Mouse (Mus musculus): ENCODE measurements around the gene Tmem52b.
"Not testable (repeated sequence)": the region's sequence is repeated elsewhere in the genome, so short reads cannot be mapped to it uniquely, and the experiment has no call there.

Tmem52b gene

DNA sequence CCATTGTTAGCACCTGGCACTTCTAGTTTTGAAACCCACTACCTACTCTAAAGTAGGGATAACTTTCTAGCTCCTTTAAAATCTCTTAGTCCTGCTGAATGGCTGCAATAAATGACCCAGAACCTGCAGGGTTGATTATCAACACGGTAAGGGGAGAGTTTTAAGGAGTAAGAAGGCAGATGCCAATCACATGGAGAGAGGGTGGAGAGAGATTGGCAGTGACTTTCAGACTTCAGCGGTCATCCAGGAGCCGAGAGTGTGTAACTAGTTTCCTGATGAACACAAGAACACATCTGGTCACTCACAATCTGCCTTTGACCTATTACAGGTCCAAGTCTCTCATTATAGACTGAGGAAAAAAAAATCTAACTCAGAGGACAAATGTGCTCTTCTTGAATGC, at the start of gene Tmem52b:
Gene Tmem52b (plus strand): TSS at position 189 of the 400 bp plus-strand sequence.
- no peak for DNase-seq

DNA sequence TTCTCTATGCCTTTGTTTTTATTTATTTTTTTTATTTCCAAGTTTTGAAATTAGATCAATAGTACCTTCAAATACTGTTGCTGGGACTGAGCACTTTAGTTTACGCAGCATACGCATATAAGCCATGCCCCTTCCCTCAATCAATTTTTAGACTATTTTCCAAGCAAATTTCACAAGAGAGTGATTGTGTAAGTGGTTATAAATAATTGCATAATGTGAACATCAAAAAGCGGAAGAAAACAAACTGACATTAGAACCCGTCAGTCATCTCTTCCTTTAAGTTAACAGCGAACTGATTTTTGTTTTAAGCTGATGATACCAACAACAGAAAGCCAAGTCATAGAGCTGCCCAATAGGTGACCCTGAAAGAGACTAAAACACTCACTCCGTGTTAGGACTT, 41.0 kb upstream of the Tmem52b start:
- no peak for DNase-seq

DNA sequence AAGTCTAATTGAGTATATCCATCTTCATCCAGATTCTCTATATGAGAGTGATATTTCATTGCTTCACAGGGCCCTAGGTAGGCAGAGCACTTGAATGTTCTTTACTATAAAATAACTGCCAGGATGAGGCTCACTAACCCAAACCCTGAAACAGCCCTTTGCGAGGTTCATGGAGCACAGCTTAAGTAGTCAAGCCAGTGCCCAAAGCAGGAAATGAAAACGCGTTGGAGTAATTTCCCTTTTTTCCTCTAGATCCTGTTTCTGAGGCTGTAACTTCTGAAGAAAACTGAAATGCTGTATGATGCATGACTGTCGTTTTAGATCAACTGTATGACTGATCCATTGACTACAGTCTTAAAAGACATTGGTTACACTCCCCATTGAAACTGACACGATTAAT, 39.7 kb upstream of the Tmem52b start:
- no peak for DNase-seq

DNA sequence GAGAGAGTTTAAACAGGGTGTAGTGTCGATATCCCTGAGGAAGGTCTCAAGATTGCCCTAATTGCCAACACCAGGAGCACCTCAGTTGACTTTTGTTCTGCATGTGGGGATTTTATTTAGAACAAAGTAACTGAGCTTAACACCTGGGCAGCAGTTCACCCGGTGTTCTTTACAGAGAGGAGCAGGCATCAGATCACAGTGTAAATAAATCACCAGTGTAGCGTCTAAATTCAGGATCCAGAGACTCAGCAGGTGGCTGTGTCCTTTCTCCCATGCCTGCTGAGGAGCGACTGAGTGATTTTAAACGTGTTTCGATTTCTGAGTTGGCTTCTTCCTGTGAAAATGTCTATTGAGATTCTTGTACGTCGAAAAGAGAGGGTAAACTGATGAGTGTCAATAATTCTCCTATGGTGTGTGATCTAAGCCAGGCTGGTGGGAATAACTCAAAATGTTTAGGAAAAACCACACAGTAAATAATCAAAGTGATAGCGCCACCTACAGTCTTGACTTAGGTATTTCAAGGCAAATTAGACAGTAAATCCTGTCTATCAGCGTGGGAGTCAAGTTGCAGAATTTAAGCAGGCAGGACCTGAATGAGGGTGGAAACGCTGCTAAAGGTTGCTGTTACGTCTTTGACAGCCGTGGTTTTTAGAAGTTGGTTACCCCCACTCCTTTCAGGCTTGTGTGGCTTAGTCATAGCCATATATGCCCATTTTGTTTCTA, 35.8 kb upstream of the Tmem52b start:
- DNase-seq = peak; percentile 25 to 29

DNA sequence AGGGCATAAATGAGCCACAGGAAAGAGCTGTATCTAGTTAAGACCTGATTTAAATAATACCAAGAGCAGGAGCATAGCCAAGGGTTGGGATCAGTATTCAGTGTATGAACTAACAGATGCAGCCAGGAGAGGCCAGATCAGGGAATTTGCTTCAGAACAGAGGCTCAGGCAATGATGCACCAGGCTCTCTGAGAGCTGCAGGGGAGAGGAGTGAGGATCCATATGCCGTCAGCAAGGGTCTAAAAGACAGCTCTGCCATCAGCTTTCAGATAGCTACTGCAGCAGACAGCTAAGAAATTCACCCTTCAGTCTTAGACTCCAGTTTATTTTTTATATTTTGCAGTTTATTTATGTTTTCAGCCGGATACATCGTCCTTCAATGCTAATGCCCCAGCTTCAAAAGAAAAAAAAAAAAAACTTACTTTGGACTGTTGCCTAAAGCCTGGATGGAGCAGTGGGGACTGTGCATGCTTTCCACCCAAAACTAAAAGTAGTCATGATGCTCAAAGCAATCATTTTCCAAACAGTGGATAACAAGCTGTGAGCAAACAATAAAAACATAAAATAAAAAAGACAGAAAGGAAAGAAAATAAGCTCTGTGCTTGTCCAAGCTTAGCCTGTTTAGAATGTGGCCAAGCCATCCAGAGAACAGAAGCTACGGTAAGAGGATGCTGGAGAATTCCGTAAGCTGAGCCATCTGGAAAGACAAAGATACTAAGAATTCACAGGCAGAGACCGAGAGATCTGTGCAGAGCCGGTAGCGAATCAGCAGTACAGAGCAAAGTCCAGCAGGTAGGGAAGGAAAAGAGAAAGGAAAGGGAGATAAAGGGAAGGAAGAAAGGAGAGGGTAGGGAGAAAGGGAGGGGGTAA, 32.0 kb upstream of the Tmem52b start:
- no peak for DNase-seq

DNA sequence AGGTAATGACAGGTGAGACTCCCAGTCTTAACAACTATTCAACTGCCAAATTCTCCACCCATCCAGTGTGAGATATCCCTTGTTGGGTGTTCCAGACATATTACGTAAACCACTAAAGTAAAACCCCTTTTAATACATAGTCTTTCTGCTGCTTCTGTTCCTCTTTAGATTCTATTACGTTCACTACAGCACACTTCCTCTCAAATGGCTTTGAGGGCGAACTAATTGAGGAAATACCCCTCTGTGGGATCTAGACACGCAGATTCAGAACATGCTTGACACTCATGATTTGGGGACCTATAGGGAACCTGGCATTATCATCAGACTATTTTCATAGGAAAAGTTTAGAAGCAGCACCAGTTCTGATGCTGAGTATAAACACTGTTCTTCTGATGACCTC, 17.4 kb upstream of the Tmem52b start:
- peak in 1 of 2 experiments; percentile 12 for DNase-seq

DNA sequence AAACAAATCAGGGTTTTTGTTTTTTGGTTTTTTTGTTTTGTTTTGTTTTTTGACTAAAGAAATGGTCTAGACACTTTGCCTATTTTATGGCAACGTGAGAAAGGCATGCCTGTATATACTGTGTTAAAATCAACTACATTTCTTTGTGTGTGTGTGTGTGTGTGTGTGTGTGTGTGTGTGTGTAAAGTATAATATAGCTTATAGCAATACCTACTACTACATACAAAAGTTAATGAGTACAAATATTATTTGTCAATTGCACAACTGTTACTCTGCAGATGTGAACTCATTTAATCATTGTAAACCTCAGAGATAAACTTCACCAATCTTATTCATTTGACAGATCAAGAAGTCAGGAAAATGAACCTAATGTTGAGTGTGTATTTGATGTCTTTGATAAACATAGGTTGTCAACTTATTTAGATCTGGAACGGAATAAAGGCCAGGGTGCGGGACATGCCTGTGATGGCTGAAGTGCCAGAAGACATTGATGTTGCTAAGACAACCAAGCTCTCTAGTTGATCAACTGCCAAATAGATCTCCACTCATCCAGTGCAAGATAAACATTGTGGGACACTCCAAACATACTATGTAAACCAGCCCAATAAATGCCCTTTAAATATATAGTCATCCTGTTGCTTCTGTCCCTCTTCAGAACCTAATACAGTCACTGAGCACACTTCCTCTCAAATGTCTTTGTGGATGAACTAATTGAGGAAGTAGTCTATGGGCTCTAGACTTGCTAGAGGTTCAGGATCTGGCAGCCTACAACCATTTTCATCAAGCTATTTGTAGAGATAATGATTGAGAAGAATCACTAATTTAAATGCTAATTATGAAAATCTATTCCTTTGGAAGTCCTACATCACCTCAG, 14.8 kb upstream of the Tmem52b start:
- no peak for DNase-seq

DNA sequence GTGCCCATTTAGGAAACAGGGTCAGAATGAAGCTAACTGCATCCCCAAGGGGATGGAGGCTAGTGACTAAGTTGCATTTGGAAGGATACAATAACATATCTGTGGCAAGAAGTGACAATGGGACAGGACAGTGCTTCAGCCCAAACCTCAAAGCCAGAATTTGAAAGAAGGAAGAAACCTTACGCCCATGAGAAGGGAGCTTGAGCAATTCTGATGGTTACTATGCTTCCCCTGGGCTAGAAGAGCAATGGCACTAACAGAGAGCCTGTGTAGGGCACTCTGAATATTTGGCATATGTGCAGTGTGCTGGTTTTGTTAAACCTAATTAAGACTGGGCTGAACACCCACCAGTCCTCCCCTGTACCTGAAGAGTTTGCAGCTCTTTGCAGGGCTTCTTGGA, 12.8 kb upstream of the Tmem52b start:
- not testable (repeated sequence) for DNase-seq

DNA sequence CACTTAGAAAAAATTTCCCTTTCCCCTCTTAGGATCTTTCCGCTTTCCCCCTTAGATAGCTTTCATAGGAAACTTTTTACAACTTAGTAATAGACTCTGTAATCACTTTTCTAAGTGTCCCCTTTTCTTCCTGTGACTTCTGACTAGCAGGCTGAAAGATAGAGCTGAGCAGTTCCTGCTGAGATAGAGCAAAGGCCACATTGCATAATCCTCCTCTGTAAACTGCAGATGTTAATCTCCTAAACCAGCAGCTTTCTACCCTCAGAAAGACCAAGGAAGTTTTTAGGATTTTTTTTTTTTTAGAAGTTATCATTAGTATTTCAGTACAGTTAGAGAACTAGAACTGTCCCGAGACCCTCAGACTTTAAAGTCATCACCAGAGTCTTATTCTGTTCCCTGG, 8.9 kb upstream of the Tmem52b start:
- DNase-seq = no peak

DNA sequence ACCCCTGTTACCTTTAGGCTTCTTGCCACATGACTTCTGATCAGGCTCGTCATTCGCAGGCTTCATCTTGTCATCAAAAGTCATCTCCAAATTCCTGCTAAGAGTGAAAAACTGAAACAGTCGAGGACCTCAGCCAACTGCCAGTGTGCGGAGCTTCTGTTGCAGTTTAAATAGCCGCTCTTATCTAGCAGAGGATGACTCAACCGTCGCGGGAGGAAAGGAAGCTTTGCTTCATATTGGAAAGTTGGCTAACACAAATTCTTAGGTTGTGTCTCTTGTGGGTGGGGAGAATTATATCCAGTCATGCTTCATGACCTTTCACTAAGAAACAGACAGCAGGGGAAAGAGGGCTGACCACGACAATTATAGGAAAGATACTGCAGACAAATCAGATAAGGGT, 5.3 kb upstream of the Tmem52b start, which contains the start of gene Olr1:
Gene Olr1 (minus strand): TSS at position 142 of the 400 bp plus-strand sequence.
- DNase-seq = no peak

DNA sequence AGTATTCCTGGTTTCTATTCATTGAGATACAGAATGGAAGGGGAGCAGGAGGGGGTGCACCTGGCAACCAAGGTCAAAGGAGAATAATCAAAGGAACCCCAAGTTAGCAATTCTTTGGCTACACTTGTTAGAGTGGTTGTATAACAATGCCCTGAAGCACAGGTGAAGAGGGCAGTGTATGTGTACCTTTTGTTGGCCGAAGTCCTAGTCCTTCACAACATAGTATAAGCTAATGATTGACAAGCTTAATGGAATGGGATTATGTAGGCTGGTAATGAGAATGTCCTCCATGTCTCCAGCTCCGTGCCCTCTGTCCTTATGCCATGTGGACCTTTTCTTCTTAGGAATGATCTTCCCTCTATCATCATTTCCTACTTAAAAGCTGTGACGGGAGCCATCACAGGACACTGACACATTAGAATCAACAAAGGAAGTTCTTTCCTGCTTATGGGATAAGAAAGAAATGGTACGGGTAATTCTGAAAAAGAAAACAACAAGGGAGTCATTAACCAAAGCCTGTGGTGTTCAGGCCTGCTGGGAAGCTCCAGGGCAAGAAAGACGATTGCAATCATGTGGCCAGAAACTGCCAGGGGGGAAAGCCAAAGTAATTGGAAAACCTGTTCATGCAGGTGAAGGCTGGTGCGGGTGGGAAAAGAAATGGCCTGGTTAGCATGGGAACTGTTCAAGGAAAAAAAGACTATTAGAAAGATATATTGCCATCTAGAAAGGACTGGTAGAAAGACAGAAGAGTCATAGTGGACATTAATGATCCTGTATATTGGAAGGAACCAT, 2.0 kb upstream of the Tmem52b start:
- no peak for DNase-seq

DNA sequence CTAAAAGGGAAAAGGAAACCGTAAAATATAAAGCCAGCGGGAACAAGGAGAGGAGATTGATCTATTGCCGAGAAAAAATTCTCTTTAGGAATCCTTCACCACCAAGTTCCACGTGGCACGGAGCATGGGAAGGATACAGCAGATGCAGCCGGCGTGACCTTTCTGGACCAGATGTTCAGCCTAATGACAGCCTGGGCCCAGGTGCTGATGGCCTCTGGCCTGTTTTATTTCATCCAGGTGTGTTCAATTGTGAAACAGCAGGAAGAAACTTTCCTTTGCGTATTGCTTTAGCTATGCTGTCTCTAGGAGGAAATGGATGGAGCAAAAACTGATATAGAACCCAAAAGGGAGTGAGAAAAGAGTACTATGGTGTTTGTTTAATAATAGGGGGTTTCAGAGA, 513 bp downstream of the Tmem52b start:
- DNase-seq = no peak

DNA sequence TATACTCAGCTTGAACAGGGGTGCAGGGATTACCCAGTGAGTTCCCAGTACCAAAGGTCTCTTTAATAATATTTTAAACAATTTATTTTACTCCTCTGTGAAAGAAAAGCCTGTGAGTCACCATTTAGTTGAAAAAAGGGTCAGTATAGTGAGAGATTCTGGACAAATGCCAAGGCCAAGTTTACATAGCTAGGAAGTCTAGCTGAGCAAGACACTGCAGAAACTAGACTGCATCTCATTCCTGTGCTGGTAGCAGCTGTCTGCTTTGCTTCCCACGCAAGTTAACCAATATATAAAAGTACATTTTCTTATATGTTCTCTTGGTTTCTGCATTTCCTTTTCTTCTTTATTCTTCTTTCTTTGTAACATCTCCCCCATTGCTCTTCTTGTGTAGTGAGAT, 1.1 kb downstream of the Tmem52b start:
- DNase-seq = no peak

DNA sequence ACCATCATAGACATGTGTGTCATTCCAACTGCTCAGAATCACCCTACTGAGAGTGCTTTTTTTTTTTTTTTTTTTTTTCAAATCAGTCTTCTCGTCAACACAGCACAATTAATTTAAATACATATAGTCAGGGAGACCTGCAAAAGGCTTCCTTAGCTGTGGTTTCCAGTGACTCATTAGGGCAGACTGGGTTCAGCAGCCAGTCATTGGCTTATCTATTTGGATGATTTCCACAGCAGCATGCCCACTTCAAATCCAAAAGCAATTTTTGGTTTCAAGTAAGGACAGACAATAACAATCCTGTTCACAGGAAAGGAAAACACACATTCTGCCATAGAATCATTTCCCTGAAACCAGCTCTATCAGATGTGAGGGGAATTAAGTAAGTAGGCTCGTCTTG, 2.0 kb downstream of the Tmem52b start:
- no peak for DNase-seq

DNA sequence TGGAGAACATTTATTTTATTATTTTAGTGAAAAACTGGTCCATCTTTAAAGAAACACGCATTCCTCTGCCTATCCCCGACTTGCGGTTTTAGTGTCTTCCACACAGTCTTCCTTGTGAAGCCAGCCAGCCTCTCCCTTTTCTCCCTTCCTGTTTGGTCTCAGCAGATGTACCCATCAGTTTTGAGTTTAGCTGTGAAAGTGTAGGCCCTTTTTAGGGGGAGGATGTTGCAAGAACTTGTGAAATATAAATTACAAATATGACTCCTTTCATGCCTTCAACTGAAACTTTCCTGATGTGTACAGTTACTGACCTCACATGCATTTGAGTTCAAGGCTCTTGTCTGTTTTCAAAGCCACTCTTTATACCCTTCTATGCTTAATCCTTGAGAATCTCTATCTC, 2.7 kb downstream of the Tmem52b start:
- no peak for DNase-seq

DNA sequence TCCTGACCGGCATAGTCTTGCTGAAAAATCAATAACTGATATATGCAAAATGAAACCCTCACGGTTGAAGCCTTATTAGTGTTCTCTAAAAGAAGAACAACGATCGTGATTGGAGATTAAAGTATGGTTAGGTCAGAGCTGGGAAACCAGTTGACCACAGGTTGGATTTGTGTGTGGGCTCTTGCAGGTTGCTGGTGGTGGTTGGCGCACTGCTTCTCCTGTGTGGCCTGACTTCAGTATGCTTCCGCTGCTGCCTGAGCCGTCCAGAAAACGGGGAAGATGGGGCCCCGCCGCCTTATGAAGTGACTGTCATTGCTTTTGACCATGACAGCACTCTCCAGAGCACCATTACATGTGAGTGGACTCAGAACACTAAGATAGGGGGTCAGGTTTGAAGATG, 4.0 kb downstream of the Tmem52b start:
- DNase-seq = no peak

DNA sequence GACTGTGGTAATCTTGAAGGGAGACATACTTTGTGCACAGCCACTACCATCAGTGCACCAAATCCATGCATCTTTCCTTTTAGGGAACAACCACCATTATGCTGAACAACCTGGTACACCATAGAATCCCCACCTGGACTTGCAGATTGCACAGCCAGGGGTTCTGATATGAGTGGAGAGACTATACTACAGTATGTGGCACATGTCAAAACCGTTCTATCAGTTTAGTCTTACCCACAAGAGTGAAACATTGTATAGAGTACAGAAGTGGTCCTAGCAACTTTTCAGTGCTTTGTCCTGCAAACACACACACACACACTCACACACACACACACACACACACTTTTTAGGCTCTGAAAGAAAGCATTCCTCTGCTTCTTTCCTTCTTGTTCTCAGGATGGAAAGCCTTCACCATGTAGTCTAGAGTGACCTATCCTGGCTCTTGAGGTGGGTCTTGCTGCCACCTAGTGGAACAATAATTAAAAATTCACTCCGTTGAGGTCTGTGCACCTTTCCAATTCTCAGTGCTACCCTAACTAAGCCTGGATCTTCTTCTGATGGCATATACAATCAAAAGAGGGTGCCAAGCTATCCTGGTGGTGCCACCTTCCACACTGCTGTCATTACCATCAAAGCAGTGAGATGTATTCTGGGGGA, 5.5 kb downstream of the Tmem52b start:
- peak; percentile 43 to 44 for DNase-seq

DNA sequence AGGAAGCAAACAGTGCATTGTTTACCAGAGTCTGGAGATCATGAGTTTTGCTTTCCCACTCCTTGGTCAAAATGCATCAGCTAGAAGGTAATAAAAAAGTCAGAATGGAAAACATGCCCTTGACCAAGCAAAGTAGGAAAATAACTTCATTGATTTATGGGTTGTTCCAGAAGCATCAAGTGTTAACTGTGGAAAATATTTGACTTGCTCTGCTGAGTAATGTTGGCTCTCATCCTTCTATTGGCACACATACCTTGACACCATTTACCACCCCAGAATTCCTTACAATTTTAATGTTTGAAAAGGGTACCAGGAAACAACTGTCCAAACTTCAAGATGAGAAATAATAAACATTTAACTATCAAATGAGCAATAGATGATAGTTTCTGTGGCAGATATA, 13.7 kb downstream of the Tmem52b start:
- no peak for DNase-seq

DNA sequence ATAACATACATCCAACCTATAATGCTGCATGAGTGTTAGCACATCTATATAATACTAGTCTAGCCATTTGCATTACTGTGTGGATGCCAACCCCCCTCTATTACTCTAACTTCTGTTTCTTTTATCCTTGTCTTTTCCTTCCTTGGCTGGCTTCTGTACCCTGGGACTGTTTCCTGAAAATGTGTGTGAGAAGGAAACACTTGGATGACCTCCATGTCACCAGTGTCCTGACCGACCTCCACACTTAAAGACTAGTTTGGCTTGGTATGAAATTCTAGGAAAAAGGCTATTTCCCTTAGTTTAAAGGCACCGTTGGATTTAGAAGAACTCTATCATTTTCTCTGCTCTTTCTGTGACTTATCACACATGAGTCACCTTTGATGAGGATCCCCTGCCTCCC, 15.1 kb downstream of the Tmem52b start:
- no peak for DNase-seq

DNA sequence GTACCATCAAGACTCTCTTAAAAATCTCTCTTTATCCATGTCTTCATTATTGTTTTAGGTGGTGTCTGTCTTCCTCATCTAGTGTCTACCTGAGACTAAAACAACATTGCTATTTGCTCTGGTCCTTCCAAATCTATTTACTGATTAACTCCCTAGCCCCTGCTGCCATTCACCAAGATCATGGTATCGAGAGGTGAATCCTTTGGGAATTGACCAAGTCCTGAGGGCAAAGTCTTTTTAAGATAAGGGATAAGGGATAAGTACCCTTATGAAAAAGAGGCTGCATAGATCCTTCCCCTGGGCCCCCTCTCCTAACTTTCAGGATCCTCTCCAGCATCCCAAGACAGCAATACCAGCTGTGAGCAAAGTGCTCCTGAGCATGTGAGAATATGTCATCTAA, 17.2 kb downstream of the Tmem52b start:
- no peak for DNase-seq

DNA sequence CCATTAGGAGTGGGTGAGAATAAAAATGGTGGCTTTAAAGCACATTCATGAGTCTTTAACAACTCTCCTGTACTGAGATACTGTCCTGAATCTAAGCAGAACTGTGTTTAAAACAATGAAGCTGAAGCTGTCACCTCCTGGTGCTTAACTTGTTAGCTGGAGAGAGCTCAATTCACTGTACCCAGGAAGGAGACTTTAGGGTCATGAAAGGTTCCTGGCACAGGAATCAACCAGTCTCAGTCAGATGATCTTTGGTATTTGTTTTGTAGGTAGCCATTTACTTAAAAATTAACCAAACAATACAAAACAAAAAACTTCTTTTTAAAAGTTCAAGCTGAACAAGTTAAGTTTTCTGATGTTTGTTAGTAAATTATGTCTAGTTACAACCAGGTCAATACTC, 17.9 kb downstream of the Tmem52b start:
- no peak for DNase-seq

DNA sequence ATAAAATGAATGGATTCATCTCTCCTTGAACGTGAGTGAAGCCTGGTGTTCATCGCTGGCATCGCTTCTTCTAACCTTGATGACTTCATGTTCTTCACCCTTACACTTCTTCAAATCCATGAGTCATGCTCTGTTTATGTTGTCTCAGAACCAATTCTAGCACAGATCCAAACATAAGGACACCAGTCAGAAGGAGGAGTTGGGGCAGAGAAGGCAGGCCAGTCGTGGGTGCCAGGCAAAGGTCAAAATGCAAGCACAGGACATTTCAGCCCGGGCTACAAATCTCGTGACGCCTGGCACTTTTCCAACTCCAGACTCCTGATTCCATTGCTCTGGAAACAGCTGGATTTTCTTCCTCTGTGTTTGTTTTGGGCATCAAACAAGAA, 20.2 kb downstream of the Tmem52b start:
- DNase-seq = no peak

Measured in B cell, adult 2 months (primary cell).